Mouse (Mus musculus) spleen, adult 2 months (tissue): ENCODE results near the gene Tenm3. TPM values are rescaled to one million over a fixed set of nuclear protein-coding genes. Genes with fewer than 3 reads are reported as not detected.

Source experiments
- DNase-seq, 2 experiments: peaks; one replicate each; pipeline versions ENCODE4 v3.0.0 to v3.0.0-alpha.2; 2012 to 2021; ENCODE audit warnings: low spot score in 2 of 2, low read depth in 1 of 2
- H3K27ac ChIP-seq: fragments of 200-500 bp; 2 replicates; pipeline ENCODE4 v1.5.1; 2012; ENCODE audit warnings: low read length, inconsistent platforms; ENCODE audit not compliant: insufficient read depth
- H3K27me3 ChIP-seq: fragments of 200-500 bp; 2 replicates; pipeline ENCODE4 v1.6.1; 2012; ENCODE audit warnings: mild to moderate bottlenecking, moderate library complexity, low read length, inconsistent platforms; ENCODE audit not compliant: control insufficient read depth, insufficient read depth
- H3K36me3 ChIP-seq: fragments of 200-500 bp; 2 replicates; pipeline ENCODE4 v1.6.1; 2012; ENCODE audit warnings: mild to moderate bottlenecking, low read length, inconsistent platforms; ENCODE audit not compliant: control insufficient read depth, insufficient read depth
- H3K4me1 ChIP-seq: fragments of 200-500 bp; 2 replicates; pipeline ENCODE4 v1.6.1; 2011; ENCODE audit warnings: inconsistent platforms; ENCODE audit not compliant: control insufficient read depth, insufficient read depth, insufficient read length
- H3K4me3 ChIP-seq: fragments of 200-500 bp; 2 replicates; pipeline ENCODE4 v1.5.1; 2011; ENCODE audit warnings: mild to moderate bottlenecking, inconsistent platforms; ENCODE audit not compliant: insufficient read depth, insufficient read length; ENCODE audit errors: extremely low read depth
- CTCF ChIP-seq: fragments of 200-500 bp; IDR thresholded peaks from 2 replicates; pipeline ENCODE4 v1.5.1; 2011; ENCODE audit warnings: mild to moderate bottlenecking, inconsistent platforms; ENCODE audit not compliant: insufficient read depth, insufficient read length, insufficient replicate concordance; ENCODE audit errors: extremely low read depth
- POLR2A ChIP-seq: fragments of 200-500 bp; IDR thresholded peaks from 2 replicates; pipeline ENCODE4 v1.6.1; 2011; ENCODE audit warnings: low read depth, low read length, inconsistent platforms
- WGBS: fragments of 180-500 bp; shearing (Covaris S2); methylation state at CpG from one replicate; pipeline ENCODE4 v1.1.7; 2018; 5-methylcytosine and 5-hydroxymethylcytosine counted together
- polyA plus RNA-seq: library from polyadenylated mRNA; depleted of rRNA; stranded (reverse); fragments of >200 nt; gene quantifications from 2 replicates; pipeline ENCODE4 v1.2.3, GENCODE M21; 2012

The Tenm3 gene
- polyA plus RNA-seq, 1 experiment: 0.48 TPM

DNA sequence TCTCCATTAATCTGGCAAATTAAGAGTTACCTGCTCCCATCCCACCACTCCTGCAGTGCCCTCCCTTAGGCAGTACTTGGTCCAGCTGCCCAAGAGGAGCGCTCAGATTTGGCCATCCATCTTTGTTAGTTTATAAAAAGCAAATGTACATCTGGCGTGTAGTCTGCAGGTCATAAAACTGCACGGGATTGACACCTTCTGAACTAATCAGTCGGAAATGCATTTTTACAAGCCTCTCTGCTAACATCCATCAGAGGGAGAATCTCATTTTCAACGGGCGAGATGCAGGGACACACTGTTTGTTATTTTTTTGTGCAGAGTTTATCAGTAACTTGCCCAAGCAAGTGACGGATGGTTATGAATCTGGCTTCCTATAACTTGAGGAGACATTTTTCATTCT is 539.5 kb downstream of the Tenm3 start:
- Histone ChIP-seq H3K36me3 (no peaks in the 10 kb centered on the region), H3K27me3 (no peaks in the 10 kb centered on the region; the same call in 1 of the 2 replicates), H3K27ac (no peak overlapping the region), H3K4me3 (no peak overlapping the region), H3K4me1 (no peaks in the 10 kb centered on the region)
- no peak for TF ChIP-seq POLR2A
- no peak for DNase-seq
- WGBS: 88% methylated on average over 7 of the region's 7 CpGs

DNA sequence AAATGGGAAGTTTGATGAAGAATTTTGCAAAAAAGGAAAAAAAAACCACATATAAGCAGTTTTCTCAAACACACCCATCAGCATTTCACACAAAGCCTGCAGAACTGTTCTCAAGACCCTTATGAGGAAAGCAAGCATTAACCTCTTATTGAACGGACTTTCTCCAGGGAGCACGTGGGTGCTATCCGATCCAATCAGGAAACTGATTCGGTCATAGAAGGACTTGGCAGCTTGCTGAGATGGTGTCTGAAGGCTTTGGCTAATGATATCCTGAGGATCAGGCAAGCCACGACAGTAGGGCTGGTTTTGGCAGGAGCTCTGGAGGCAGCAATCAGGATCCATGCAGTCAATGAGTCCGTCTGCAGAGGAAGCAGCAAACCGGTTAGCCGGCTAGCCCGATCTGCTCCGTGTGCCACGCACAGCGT is 543.1 kb downstream of the Tenm3 start:
- WGBS: 70% methylated on average over 12 of the region's 12 CpGs
- H3K4me3 ChIP-seq: no peak overlapping the region

DNA sequence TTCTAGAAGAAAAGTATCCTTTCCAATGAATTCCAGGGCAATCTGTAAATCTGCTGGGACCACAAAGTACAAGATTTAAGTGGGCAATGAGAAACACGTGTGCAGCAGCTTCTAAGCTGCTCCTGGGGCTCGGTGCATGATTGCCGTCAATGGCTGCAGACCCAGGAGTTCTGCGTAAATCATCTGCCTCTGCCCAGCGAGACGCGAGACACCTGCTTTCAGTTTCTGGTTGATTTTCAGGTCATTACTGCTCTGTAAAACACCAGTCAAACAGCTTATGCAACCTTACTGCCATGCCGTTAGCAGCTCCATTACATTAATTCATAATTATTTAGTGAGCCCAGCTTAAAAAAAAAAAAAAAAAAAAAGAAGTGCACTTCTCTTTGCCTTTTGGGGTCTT is 543.7 kb downstream of the Tenm3 start:
- no peak overlapping the region for H3K27ac ChIP-seq
- no peaks in the 10 kb centered on the region for H3K4me1 ChIP-seq
- no peak for DNase-seq
- H3K36me3 ChIP-seq: no peaks in the 10 kb centered on the region
- H3K4me3 ChIP-seq: no peak overlapping the region; the same call in 1 of the 2 replicates
- H3K27me3 ChIP-seq: no peaks in the 10 kb centered on the region
- no peak for TF ChIP-seq POLR2A
- TF ChIP-seq CTCF: no peak
- 8% methylated on average over 8 of the region's 8 CpGs for WGBS

More for the DNA sequence above, 543.1 kb downstream of the Tenm3 start:
- DNase-seq: no peak
- Histone ChIP-seq H3K27me3 (no peaks in the 10 kb centered on the region), H3K27ac (no peak overlapping the region), H3K36me3 (no peaks in the 10 kb centered on the region), H3K4me1 (no peaks in the 10 kb centered on the region)
- TF ChIP-seq POLR2A (no peak), CTCF (no peak)

DNA sequence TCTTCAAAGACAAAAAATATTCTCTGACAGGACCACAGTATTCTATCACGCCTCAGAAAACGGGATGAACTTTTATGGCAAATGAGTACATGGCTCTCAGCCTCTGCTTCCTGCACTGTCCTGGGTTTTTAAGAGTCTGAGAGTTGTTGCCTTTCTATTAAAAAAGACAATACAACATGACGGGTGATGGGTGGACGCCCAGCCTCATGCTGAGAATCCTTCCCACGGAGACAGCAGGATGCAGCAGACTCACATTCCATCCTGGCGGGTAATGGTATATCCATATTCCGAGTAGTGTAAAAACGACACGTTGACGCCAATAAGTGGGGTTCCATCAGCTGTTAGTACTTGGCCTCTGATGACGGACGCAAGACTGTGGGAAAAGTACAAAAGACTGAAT is 544.4 kb downstream of the Tenm3 start:
- H3K4me1 ChIP-seq: no peaks in the 10 kb centered on the region
- H3K27me3 ChIP-seq: no peaks in the 10 kb centered on the region
- 89% methylated on average over 12 of the region's 12 CpGs for WGBS

DNA sequence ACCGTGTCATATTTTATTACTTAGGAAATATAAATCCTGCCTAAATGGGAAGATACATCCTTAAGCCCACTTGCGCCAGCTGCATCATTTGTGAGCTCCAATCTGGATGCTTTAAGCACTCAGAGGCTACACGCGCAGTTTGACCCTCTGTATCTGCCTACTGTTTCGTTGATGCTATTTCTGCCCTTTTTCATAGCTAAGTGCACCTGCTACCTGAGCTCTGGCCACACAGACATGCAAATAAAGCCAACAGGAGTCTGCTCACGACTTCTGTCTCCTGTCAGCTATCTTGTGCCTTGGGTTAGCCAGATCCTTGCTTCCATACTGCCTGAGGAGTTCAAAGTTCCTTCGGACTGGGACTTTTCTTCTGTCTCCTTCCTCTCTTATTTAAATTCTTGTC is 547.4 kb downstream of the Tenm3 start:
- Histone ChIP-seq H3K4me3 (no peak overlapping the region), H3K4me1 (no peaks in the 10 kb centered on the region), H3K36me3 (no peaks in the 10 kb centered on the region), H3K27me3 (no peaks in the 10 kb centered on the region), H3K27ac (no peak overlapping the region)
- no peak for TF ChIP-seq CTCF
- no peak for TF ChIP-seq POLR2A
- 77% methylated on average over 7 of the region's 7 CpGs for WGBS
- no peak for DNase-seq

More for the DNA sequence above, 544.4 kb downstream of the Tenm3 start:
- no peak overlapping the region for H3K4me3 ChIP-seq
- TF ChIP-seq POLR2A: no peak
- TF ChIP-seq CTCF: no peak
- H3K27ac ChIP-seq: no peak overlapping the region
- no peaks in the 10 kb centered on the region for H3K36me3 ChIP-seq
- no peak for DNase-seq

DNA sequence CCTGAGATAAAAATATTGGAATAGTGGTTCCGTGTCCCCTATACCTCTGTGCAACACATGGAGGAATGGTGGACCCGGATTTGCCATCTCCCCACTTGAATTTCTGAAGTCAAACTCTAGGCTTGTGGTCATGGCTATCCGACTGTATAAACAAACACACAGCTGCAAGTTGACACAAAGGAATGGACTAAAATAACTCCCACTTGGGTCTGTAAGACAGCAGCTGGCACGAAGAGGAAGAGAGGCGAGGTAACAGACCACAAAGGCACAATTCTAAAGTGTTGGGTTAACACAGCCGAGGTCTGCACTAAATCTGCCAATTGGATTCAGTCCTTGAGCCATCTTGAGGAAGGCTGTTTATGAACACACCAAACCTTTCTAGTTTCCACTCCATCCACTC is 548.2 kb downstream of the Tenm3 start:
- 21% methylated on average over 6 of the region's 6 CpGs for WGBS
- Histone ChIP-seq H3K27ac (no peak overlapping the region), H3K36me3 (no peaks in the 10 kb centered on the region; the same call in 1 of the 2 replicates)

DNA sequence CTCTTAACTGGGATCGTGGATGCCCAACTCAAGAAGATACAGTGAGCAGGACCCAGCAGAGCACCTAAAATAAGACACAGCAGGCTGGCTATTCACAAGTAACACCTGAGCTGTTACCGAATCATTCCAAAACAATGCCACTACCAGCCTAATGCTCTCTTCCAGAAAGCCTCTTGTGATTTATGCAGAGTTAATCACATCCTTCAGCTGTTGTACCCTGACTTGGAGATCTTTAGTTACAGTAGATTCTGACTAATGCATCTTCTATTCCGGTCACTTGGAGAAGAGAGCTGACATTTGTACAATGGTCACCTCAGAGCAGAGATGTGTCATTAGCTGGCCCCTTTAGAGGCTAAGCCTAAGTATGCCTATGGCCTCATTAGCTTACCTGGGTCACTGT is 550.0 kb downstream of the Tenm3 start:
- no peak for DNase-seq
- Histone ChIP-seq H3K4me3 (no peak overlapping the region), H3K27me3 (no peaks in the 10 kb centered on the region), H3K36me3 (no peaks in the 10 kb centered on the region; the same call in 1 of the 2 replicates), H3K4me1 (no peaks in the 10 kb centered on the region), H3K27ac (no peak overlapping the region)
- TF ChIP-seq POLR2A: no peak
- no peak for TF ChIP-seq CTCF
- WGBS: 97% methylated on average over 3 of the region's 3 CpGs

More for the DNA sequence above, 548.2 kb downstream of the Tenm3 start:
- no peaks in the 10 kb centered on the region for H3K4me1 ChIP-seq
- TF ChIP-seq POLR2A (no peak), CTCF (no peak)
- no peak for DNase-seq
- H3K4me3 ChIP-seq: no peak overlapping the region
- H3K27me3 ChIP-seq: no peaks in the 10 kb centered on the region

DNA sequence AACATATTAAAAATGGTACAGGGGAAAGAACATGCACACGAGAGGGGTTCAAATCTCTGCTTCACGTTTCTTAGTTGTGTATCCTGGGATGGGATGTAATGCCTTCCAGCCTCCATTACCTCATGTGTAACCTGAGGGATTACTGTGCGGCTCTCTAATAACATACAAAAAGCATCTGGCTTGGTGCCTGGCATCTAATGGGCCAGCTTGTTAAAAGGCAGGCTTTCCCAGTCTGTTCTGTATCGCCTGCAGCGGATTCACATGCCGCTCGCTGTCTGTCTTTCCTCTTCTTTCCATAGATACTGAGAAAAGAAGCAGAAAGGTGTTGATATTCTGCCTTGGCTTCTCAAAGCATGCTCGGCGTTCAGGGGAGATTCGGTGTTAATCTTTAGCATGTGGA is 558.3 kb downstream of the Tenm3 start:
- Histone ChIP-seq H3K27me3 (no peaks in the 10 kb centered on the region), H3K36me3 (no peaks in the 10 kb centered on the region), H3K27ac (no peak overlapping the region), H3K4me1 (no peaks in the 10 kb centered on the region), H3K4me3 (no peak overlapping the region)
- WGBS: 94% methylated on average over 10 of the region's 10 CpGs
- TF ChIP-seq POLR2A (no peak), CTCF (no peak)
- no peak for DNase-seq
